Mouse (Mus musculus): ENCODE results near the gene Cntln. TPM values are rescaled to one million over a fixed set of nuclear protein-coding genes. Genes with fewer than 3 reads are reported as not detected.

Gene Cntln
- polyA plus RNA-seq, 1 experiment from 2014 or later = 2.6 TPM

DNA sequence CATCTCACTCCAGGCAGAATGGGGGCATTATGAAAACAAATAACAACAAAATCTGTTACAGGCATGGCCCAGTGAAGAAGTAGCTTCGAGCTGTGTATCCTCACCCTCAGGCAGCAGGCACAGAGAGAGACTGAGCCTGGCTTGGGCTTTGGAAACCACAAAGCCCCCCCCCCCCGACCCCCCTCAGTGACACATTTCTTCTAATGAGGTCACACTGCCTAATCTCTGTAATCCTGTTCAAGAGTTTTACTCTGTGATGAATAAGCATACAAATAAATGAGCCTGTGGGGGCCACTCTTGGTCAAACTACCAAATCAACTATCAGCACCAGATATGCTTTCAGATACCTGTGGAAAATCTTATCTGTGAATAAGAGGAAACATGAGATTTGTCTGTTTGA is 177.6 kb downstream of the Cntln start:
- Histone ChIP-seq H3K36me3 (no peaks in the 10 kb centered on the region), H3K27me3 (replicated peaks) (no peaks in the 10 kb centered on the region), H3K4me2 (no peak overlapping the region), H3K27ac (no peak overlapping the region), H3K9me3 (replicated peaks) (no peaks in the 10 kb centered on the region), H3K4me3 (no peak overlapping the region), H3K9ac (no peak overlapping the region), H3K4me1 (no peaks in the 10 kb centered on the region)
- no peak for ATAC-seq
- 42% methylated on average over 2 of the region's 2 CpGs for WGBS (ENCODE audit: insufficient replicate concordance)

GRCm38 (mm10) chr4:85096033-85096432 is 211.9 kb downstream of the Cntln start:
- ATAC-seq = no peak
- no peak overlapping the region for H3K9ac ChIP-seq
- H3K9me3 ChIP-seq (replicated peaks) = no peaks in the 10 kb centered on the region
- no peaks in the 10 kb centered on the region for H3K4me1 ChIP-seq
- H3K27ac ChIP-seq = no peak overlapping the region
- 64% methylated on average over 4 of the region's 4 CpGs for WGBS (ENCODE audit: insufficient replicate concordance)
- H3K36me3 ChIP-seq = no peaks in the 10 kb centered on the region
- H3K4me2 ChIP-seq = no peak overlapping the region
- no peak overlapping the region for H3K4me3 ChIP-seq
- no peaks in the 10 kb centered on the region for H3K27me3 ChIP-seq (replicated peaks)

- Histone ChIP-seq H3K9me3 (replicated peaks) (no peaks in the 10 kb centered on the region), H3K4me1 (no peaks in the 10 kb centered on the region), H3K27ac (no peak overlapping the region), H3K27me3 (replicated peaks) (no peaks in the 10 kb centered on the region), H3K9ac (no peak overlapping the region), H3K36me3 (no peaks in the 10 kb centered on the region), H3K4me3 (no peak overlapping the region), H3K4me2 (no peak overlapping the region)
- 14% methylated on average over 7 of the region's 7 CpGs for WGBS (ENCODE audit: insufficient replicate concordance)
- no peak for ATAC-seq
Measured at GRCm38 (mm10) chr4:85096682-85097081, 212.6 kb downstream of the Cntln start.

DNA sequence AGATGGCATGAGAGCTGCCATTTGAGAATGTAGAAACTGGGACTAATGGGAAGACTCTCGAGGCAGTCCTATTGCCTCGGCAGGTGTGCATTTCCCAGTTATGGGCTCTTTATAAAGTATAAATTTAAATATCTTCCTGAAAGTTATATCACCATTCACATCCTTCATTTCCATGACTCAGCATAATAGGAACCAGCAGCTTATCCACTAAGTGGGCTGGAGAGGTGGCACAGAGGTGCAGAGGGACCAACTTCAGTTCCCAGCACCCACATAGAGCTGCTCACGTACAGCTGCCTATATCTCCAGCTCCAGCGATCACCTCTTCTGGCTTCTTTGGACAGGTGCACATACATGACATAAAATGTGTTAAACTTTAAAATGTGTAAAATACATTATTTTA is 218.1 kb downstream of the Cntln start:
- no peak overlapping the region for H3K27ac ChIP-seq
- no peak overlapping the region for H3K4me2 ChIP-seq
- no peak overlapping the region for H3K9ac ChIP-seq
- H3K4me1 ChIP-seq = no peaks in the 10 kb centered on the region
- H3K36me3 ChIP-seq = no peaks in the 10 kb centered on the region
- no peaks in the 10 kb centered on the region for H3K27me3 ChIP-seq (replicated peaks)
- WGBS (ENCODE audit: insufficient replicate concordance) = 66% methylated on average over 4 of the region's 4 CpGs
- H3K9me3 ChIP-seq (replicated peaks) = no peaks in the 10 kb centered on the region
- ATAC-seq = no peak
- no peak overlapping the region for H3K4me3 ChIP-seq

DNA sequence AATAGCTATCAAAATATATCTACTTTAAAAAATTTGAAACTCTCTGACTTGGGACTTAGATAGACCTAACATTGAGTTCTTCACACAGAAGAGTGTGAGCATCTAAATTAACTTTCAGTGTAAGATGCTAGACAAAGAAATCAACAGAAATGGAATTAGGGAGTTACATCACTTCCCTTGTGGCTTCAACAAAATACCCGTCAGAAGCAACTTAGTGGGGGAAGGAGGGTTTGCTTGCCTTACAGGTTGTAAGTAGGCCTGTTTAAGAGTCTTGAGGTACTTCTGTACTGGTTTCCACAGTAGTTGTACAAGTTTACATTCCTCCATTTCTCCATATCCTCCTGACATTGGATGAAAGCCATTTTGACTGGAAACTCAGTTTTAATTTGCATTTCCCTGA is 222.3 kb downstream of the Cntln start:
- H3K4me3 ChIP-seq = no peak overlapping the region
- H3K27me3 ChIP-seq (replicated peaks) = no peaks in the 10 kb centered on the region
- H3K36me3 ChIP-seq = no peaks in the 10 kb centered on the region
- no peak for ATAC-seq
- H3K27ac ChIP-seq = no peak overlapping the region
- no peaks in the 10 kb centered on the region for H3K9me3 ChIP-seq (replicated peaks)
- H3K9ac ChIP-seq = no peak overlapping the region
- 52% methylated on average over 1 of the region's 1 CpGs for whole genome bisulfite sequencing (ENCODE audit: insufficient replicate concordance)
- H3K4me1 ChIP-seq = no peaks in the 10 kb centered on the region
- H3K4me2 ChIP-seq = no peak overlapping the region

DNA sequence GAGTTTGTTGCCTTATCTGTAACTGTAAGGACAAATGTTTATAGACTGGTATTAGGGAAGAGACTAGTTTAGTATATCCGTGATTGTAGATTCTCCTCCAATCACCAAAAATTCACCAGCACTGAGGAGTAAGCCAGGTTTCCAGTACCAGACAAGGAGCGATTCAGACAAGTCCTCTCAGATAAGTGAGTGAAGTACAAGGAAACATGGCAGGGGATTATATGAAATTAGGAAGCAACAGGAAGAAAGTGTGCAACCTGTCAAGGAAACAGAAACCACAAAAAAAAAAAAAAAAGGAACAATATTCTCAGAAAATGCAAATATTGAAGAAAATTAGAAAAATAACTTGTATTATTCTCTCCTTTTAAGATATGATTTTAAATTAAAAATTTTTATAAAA is 222.9 kb downstream of the Cntln start:
- Histone ChIP-seq H3K4me2 (no peak overlapping the region), H3K36me3 (no peaks in the 10 kb centered on the region), H3K9me3 (replicated peaks) (no peaks in the 10 kb centered on the region), H3K9ac (no peak overlapping the region), H3K27ac (no peak overlapping the region), H3K27me3 (replicated peaks) (no peaks in the 10 kb centered on the region), H3K4me3 (no peak overlapping the region), H3K4me1 (no peaks in the 10 kb centered on the region)
- ATAC-seq = no peak
- WGBS (ENCODE audit: insufficient replicate concordance) = 53% methylated on average over 2 of the region's 2 CpGs

GRCm38 (mm10) chr4:85120271-85120670 is 236.2 kb downstream of the Cntln start:
- H3K4me1 ChIP-seq = no peaks in the 10 kb centered on the region
- 77% methylated on average over 3 of the region's 3 CpGs for WGBS (ENCODE audit: insufficient replicate concordance)
- no peaks in the 10 kb centered on the region for H3K27me3 ChIP-seq (replicated peaks)
- H3K4me2 ChIP-seq = no peak overlapping the region
- H3K36me3 ChIP-seq = no peaks in the 10 kb centered on the region
- ATAC-seq = no peak
- H3K27ac ChIP-seq = no peak overlapping the region
- H3K4me3 ChIP-seq = no peak overlapping the region
- H3K9me3 ChIP-seq (replicated peaks) = no peaks in the 10 kb centered on the region
- no peak overlapping the region for H3K9ac ChIP-seq

- Histone ChIP-seq H3K9me3 (replicated peaks) (no peaks in the 10 kb centered on the region), H3K36me3 (no peaks in the 10 kb centered on the region)
Measured at GRCm38 (mm10) chr4:85149726-85150125, 265.6 kb downstream of the Cntln start.

GRCm38 (mm10) chr4:85151881-85152280 is 267.8 kb downstream of the Cntln start:
- no peak overlapping the region for H3K4me3 ChIP-seq
- no peak overlapping the region for H3K27ac ChIP-seq
- no peaks in the 10 kb centered on the region for H3K9me3 ChIP-seq (replicated peaks)
- H3K4me2 ChIP-seq = no peak overlapping the region
- H3K36me3 ChIP-seq = no peaks in the 10 kb centered on the region
- ATAC-seq = no peak
- 81% methylated on average over 7 of the region's 7 CpGs for WGBS (ENCODE audit: insufficient replicate concordance)
- no peaks in the 10 kb centered on the region for H3K27me3 ChIP-seq (replicated peaks)
- H3K4me1 ChIP-seq = no peaks in the 10 kb centered on the region
- H3K9ac ChIP-seq = no peak overlapping the region

More at GRCm38 (mm10) chr4:85149726-85150125, 265.6 kb downstream of the Cntln start:
- H3K9ac ChIP-seq = no peak overlapping the region
- H3K4me2 ChIP-seq = no peak overlapping the region
- H3K27me3 ChIP-seq (replicated peaks) = no peaks in the 10 kb centered on the region
- no peak overlapping the region for H3K27ac ChIP-seq
- ATAC-seq = no peak
- WGBS (ENCODE audit: insufficient replicate concordance) = 65% methylated on average over 5 of the region's 5 CpGs
- no peaks in the 10 kb centered on the region for H3K4me1 ChIP-seq
- no peak overlapping the region for H3K4me3 ChIP-seq

GRCm38 (mm10) chr4:85154361-85154760 is 270.3 kb downstream of the Cntln start:
- Histone ChIP-seq H3K4me1 (no peaks in the 10 kb centered on the region), H3K27ac (no peak overlapping the region), H3K9ac (no peak overlapping the region), H3K36me3 (no peaks in the 10 kb centered on the region), H3K9me3 (replicated peaks) (no peaks in the 10 kb centered on the region), H3K4me2 (no peak overlapping the region), H3K27me3 (replicated peaks) (no peaks in the 10 kb centered on the region), H3K4me3 (no peak overlapping the region)
- WGBS (ENCODE audit: insufficient replicate concordance) = 64% methylated on average over 1 of the region's 1 CpGs
- ATAC-seq = no peak

DNA sequence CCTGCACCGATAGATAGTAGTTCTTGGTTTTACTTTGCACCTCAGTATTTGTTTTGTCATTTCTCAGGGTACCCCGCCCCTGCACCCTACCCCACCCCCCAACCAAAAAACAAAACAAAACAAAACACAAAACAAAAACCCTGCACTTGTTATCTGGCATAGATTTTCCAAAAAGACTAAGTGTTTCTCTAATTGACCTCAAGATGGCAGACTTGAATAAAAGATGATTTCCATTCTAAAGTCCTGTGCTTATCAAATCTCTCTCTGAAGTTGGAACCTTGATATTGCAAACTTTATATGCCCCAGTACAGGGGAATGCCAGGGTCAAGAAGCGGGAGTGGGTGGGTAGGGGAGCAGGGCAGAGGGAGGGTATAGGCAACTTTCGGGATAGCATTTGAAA is 277.0 kb downstream of the Cntln start:
- Histone ChIP-seq H3K4me2 (no peak overlapping the region), H3K36me3 (no peaks in the 10 kb centered on the region), H3K4me1 (no peaks in the 10 kb centered on the region), H3K9ac (no peak overlapping the region), H3K9me3 (replicated peaks) (no peaks in the 10 kb centered on the region), H3K4me3 (no peak overlapping the region), H3K27ac (no peak overlapping the region), H3K27me3 (replicated peaks) (no peaks in the 10 kb centered on the region)
- ATAC-seq = no peak
- 47% methylated on average over 4 of the region's 4 CpGs for WGBS (ENCODE audit: insufficient replicate concordance)

DNA sequence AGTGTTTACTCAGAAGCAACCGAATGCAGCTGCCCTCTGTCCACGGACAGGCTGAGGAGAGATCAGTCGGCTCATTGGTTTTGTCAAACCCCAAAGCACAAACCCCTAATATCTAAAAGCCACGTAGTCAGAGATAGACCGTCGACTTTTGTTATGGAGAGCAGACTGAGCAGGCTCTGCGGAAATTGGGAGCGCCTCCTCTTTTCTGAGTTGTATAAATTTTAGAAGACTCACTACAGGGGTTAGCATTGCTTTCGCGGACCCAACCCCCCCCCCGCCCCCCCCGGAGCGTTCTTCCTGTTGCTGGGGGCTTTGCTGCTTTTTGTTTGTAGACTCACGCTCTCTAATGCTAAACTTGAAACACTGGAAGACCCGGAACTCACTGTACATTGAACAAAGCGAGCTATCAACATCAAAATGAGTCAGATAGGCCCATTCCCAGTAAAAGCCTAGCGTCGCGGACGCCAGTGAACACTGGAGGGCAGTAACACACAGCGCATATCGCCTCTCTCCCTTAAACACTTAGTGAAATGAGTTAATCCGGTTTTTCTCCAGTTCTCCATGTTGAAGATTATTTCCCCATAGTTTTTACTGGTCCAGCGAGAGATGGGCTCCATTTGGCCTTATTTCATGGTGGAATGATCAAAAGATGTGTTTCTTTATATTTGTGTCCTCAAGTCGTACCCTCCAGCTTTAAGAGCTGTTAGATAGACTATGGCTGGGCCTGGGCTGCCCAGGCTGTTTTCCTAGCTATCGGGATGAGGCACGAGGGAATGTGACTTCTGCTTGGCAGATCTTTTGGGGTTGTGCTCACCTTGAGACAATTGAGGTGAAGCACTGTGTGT is 278.6 kb downstream of the Cntln start:
- Histone ChIP-seq H3K4me2 (peak overlapping the region; percentile 24; the same call in 1 of the 2 replicates), H3K9me3 (replicated peaks) (no peaks in the 10 kb centered on the region), H3K9ac (no peak overlapping the region), H3K36me3 (no peaks in the 10 kb centered on the region), H3K4me1 (no peaks in the 10 kb centered on the region), H3K27ac (no peak overlapping the region), H3K27me3 (replicated peaks) (no peaks in the 10 kb centered on the region), H3K4me3 (no peak overlapping the region)
- no peak for ATAC-seq
- 27% methylated on average over 27 of the region's 27 CpGs for WGBS (ENCODE audit: insufficient replicate concordance)

GRCm38 (mm10) chr4:85163313-85163615 is 279.2 kb downstream of the Cntln start:
- no peaks in the 10 kb centered on the region for H3K9me3 ChIP-seq (replicated peaks)
- no peaks in the 10 kb centered on the region for H3K36me3 ChIP-seq
- no peaks in the 10 kb centered on the region for H3K27me3 ChIP-seq (replicated peaks)
- H3K4me2 ChIP-seq = no peak overlapping the region
- no peak overlapping the region for H3K27ac ChIP-seq
- 55% methylated on average over 2 of the region's 2 CpGs for WGBS (ENCODE audit: insufficient replicate concordance)
- ATAC-seq = no peak
- no peaks in the 10 kb centered on the region for H3K4me1 ChIP-seq
- no peak overlapping the region for H3K9ac ChIP-seq
- no peak overlapping the region for H3K4me3 ChIP-seq

Measured in liver, embryonic 12.5 days (tissue).